Mouse (Mus musculus): Measurements from ENCODE around the gene H2afb2. TPM values are rescaled to one million over a fixed set of nuclear protein-coding genes. Genes with fewer than 3 reads are reported as not detected.

The H2afb2 gene
- not detected in 2 replicates for polyA plus RNA-seq (2012; rRNA removed)

DNA sequence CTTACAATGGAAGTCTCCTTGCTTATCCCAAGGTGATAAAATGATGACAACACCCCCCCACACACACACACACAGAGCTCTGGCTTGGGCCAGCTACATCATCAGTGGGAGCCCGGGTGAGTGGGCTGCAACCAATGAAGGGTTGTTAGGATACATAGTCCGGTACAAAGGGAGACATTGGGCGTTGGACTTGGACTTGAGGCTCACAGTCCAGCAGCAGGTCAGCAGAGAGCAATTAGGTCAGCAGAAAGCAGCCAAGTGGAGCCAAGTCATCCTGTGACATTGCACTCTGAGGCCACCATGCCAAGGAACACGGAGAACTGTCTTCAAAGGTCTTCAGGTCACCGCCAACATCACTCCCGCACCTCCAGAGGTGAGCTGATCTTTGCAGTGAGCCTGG is at the start of gene H2afb2:
Gene H2afb2 (plus strand): TSS at position 301 of the 400 bp plus-strand sequence.
- no peak for DNase-seq (ENCODE audit: low spot score)

Other genes starting within 250 kb of the H2afb2 start
- not detected in 2 replicates for gene Cpxcr1, start 232.2 kb upstream of the H2afb2 start, polyA plus RNA-seq (2012; rRNA removed)